Mouse (Mus musculus) kidney, adult 2 months (tissue): ENCODE results near the gene Fam53a.

Experiments
- CTCF ChIP-seq: fragments of 200-500 bp; conservative IDR thresholded peaks from 2 replicates; pipeline ENCODE4 v1.5.1; 2011; ENCODE audit warnings: low read depth, mild to moderate bottlenecking, control low read depth, low read length, moderate library complexity, mixed read lengths; ENCODE audit not compliant: insufficient read depth, insufficient read length
- POLR2A ChIP-seq: fragments of 200-500 bp; IDR thresholded peaks from one replicate; pipeline ENCODE4 v1.6.1; 2011; ENCODE audit warnings: low read depth, low read length, control low read depth

- TF ChIP-seq POLR2A: no peak
- TF ChIP-seq CTCF: no peak
Measured at GRCm38 (mm10) chr5:33606631-33607030, 22.8 kb downstream of the Fam53a start.
